Mouse (Mus musculus) olfactory bulb, adult 2 months (tissue): Measurements from ENCODE around the gene Top1.

Experiments used
- CTCF ChIP-seq: fragments of 200-500 bp; IDR thresholded peaks from 2 replicates; pipeline ENCODE4 v1.5.1; 2012; ENCODE audit warnings: low read depth, mild to moderate bottlenecking, low read length, moderate library complexity; ENCODE audit not compliant: insufficient read depth
- POLR2A ChIP-seq: fragments of 200-500 bp; IDR thresholded peaks from 2 replicates; pipeline ENCODE4 v1.6.1; 2012; ENCODE audit warnings: mild to moderate bottlenecking, low read depth, low read length, moderate library complexity; ENCODE audit not compliant: insufficient read depth

GRCm38 (mm10) chr2:160736466-160736865 is 90.8 kb downstream of the Top1 start:
- no peak for TF ChIP-seq POLR2A
- TF ChIP-seq CTCF, result no peak
